In genomic region chr2:73522891-73523290, GRCm38 (mm10) we compare ENCODE assay signal across 10 mouse cellular contexts. TPM values are rescaled to one million over a fixed set of nuclear protein-coding genes. Genes with fewer than 3 reads are reported as not detected.
DNase-seq lines count a peak whose midpoint lies in the region; ATAC-seq lines count a peak whose summit lies in the region.
"Had no signal": no experiment of that assay in that cellular context is flagged by ENCODE, and none has a peak within 500 bp of the region (broad histone marks: within the 10 kb centered on the region; RNA-seq: fewer than 3 reads in every experiment).

No protein-coding gene starts in this region.

- H3K4me1 ChIP-seq in heart, embryonic 10.5 days = peaks cover 38% of the 10 kb centered on the region
- H3K4me1 ChIP-seq in lung, embryonic 15.5 days = peaks cover 28% of the 10 kb centered on the region
- H3K4me1 ChIP-seq in embryonic facial prominence, embryonic 11.5 days (ENCODE audit: control insufficient read depth, insufficient read depth, low read length) = peaks cover 3% of the 10 kb centered on the region; the same call in 1 of the 2 replicates
- H3K4me1 ChIP-seq in limb, embryonic 10.5 days = peaks cover 75% of the 10 kb centered on the region
- H3K4me1 ChIP-seq: forebrain, embryonic 15.5 days had no signal

- 57% methylated on average over 8 of the region's 8 CpGs for WGBS in heart, embryonic 10.5 days
- 53% methylated on average over 8 of the region's 8 CpGs for WGBS in lung, embryonic 15.5 days
- WGBS in embryonic facial prominence, embryonic 11.5 days = 55% methylated on average over 8 of the region's 8 CpGs
- 66% methylated on average over 8 of the region's 8 CpGs for WGBS in limb, embryonic 10.5 days

- no peaks in the 10 kb centered on the region for H3K9me3 ChIP-seq in heart, embryonic 10.5 days
- no peaks in the 10 kb centered on the region for H3K9me3 ChIP-seq in lung, embryonic 15.5 days
- no peaks in the 10 kb centered on the region for H3K9me3 ChIP-seq in embryonic facial prominence, embryonic 11.5 days (replicated peaks; ENCODE audit: control insufficient read depth, low read length)
- H3K9me3 ChIP-seq in limb, embryonic 10.5 days (replicated peaks) = no peaks in the 10 kb centered on the region
- H3K9me3 ChIP-seq: forebrain, embryonic 15.5 days had no signal

- H3K9ac ChIP-seq in lung, embryonic 15.5 days = no peak overlapping the region
- H3K9ac ChIP-seq in embryonic facial prominence, embryonic 11.5 days (replicated peaks; ENCODE audit: low read length) = no peak overlapping the region
- H3K9ac ChIP-seq: forebrain, embryonic 15.5 days had no signal

- 0 out of 2 replicates have a peak, but pooled peaks cover 2% of the 10 kb centered on the region for H3K36me3 ChIP-seq in heart, embryonic 10.5 days
- no peaks in the 10 kb centered on the region for H3K36me3 ChIP-seq in lung, embryonic 15.5 days
- no peaks in the 10 kb centered on the region for H3K36me3 ChIP-seq in embryonic facial prominence, embryonic 11.5 days (replicated peaks; ENCODE audit: control insufficient read depth, insufficient read depth, low read depth, low read length)
- peaks cover 19% of the 10 kb centered on the region for H3K36me3 ChIP-seq in limb, embryonic 10.5 days
- H3K36me3 ChIP-seq: forebrain, embryonic 15.5 days had no signal

- DNase-seq in heart, embryonic 10.5 days (ENCODE audit: low spot score) = no peak
- no peak for DNase-seq in heart, adult 18-20 months
- DNase-seq in lung, postnatal 36 days = no peak
- no peak for DNase-seq in embryonic facial prominence, embryonic 11.5 days (ENCODE audit: low spot score)
- no peak for DNase-seq in limb, embryonic 10.5 days (ENCODE audit: low spot score)
- DNase-seq in embryo, embryonic 11 days = no peak
- no peak for DNase-seq in left cerebral cortex, postnatal 10 days (ENCODE audit: extremely low spot score in 1 of 2, low spot score in 2 of 2)
- DNase-seq: layer of hippocampus, adult 9-11 months had no signal

- peak overlapping the region; percentile 74 for H3K27ac ChIP-seq in heart, embryonic 10.5 days
- peak overlapping the region; percentile 27; the same call in 1 of the 2 replicates for H3K27ac ChIP-seq in lung, embryonic 15.5 days
- H3K27ac ChIP-seq in embryonic facial prominence, embryonic 11.5 days (replicated peaks; ENCODE audit: low read depth, low read length) = 0 out of 2 replicates have a peak overlapping the region, but pooled peaks have one; percentile 25
- peak overlapping the region; percentile 77 for H3K27ac ChIP-seq in limb, embryonic 10.5 days
- H3K27ac ChIP-seq: forebrain, embryonic 15.5 days had no signal

- H3K27me3 ChIP-seq in heart, embryonic 10.5 days (ENCODE audit: insufficient read depth, poor library complexity, severe bottlenecking) = no peaks in the 10 kb centered on the region
- no peaks in the 10 kb centered on the region for H3K27me3 ChIP-seq in lung, embryonic 15.5 days
- no peaks in the 10 kb centered on the region for H3K27me3 ChIP-seq in embryonic facial prominence, embryonic 11.5 days (ENCODE audit: control insufficient read depth, insufficient read depth, low read length)
- no peaks in the 10 kb centered on the region for H3K27me3 ChIP-seq in limb, embryonic 10.5 days (ENCODE audit: low read depth, poor library complexity, severe bottlenecking)
- H3K27me3 ChIP-seq: forebrain, embryonic 15.5 days had no signal

- 0 out of 2 replicates have a peak overlapping the region, but pooled peaks have one; percentile 16 for H3K4me2 ChIP-seq in lung, embryonic 15.5 days
- H3K4me2 ChIP-seq in embryonic facial prominence, embryonic 11.5 days (ENCODE audit: low read depth, low read length) = no peak overlapping the region; the same call in 1 of the 2 replicates
- H3K4me2 ChIP-seq: forebrain, embryonic 15.5 days had no signal

- no peak for ATAC-seq in lung, embryonic 15.5 days (ENCODE audit: borderline replicate concordance, extremely low read depth, low FRiP score, low TSS enrichment)
- no peak for ATAC-seq in embryonic facial prominence, embryonic 11.5 days (replicated peaks; ENCODE audit: insufficient number of reproducible peaks, low FRiP score, low TSS enrichment, low read depth)
- ATAC-seq: forebrain, embryonic 15.5 days had no signal

- intact Hi-C loops in left cerebral cortex, postnatal 10 days (cut with DNase I) = no loop called here

- H3K4me3 ChIP-seq in heart, embryonic 10.5 days = no peak overlapping the region
- H3K4me3 ChIP-seq in lung, embryonic 15.5 days = no peak overlapping the region
- no peak overlapping the region for H3K4me3 ChIP-seq in embryonic facial prominence, embryonic 11.5 days (ENCODE audit: low read depth, low read length)
- no peak overlapping the region for H3K4me3 ChIP-seq in limb, embryonic 10.5 days
- H3K4me3 ChIP-seq: forebrain, embryonic 15.5 days had no signal

RNA-seq across cellular contexts. Expression of gene Wipf1, which starts 6.6 kb away (rescaled TPM):
- polyA plus RNA-seq in heart, embryonic 10.5 days (2016; fragmentation: Nextera tagmentation; extraction: Ambion mirVana) = 6.8 and 7.8 TPM in 2 replicates
- 10 to 100 TPM; 11.2 to 14.0 TPM for total RNA-seq in heart, adult 18-20 months (2021)
- 8.3 and 10.2 TPM in 2 replicates for polyA plus RNA-seq in lung, embryonic 15.5 days (2015; fragmentation: Nextera tagmentation; extraction: Ambion mirVana)
- polyA plus RNA-seq in embryonic facial prominence, embryonic 11.5 days (2014; fragmentation: Nextera tagmentation; extraction: Ambion mirVana) = 15.9 and 17.5 TPM in 2 replicates
- polyA plus RNA-seq in limb, embryonic 10.5 days (2016; fragmentation: Nextera tagmentation; extraction: Ambion mirVana) = 13.3 and 14.2 TPM in 2 replicates
- total RNA-seq in left cerebral cortex, postnatal 10 days (2021) = 1 to 10 TPM; 7.5 to 7.9 TPM

RNA-seq across cellular contexts. Expression of gene Chrna1, which starts 57.2 kb away (rescaled TPM):
- polyA plus RNA-seq in heart, embryonic 10.5 days (2016; fragmentation: Nextera tagmentation; extraction: Ambion mirVana) = 0.16 and 0.45 TPM in 2 replicates
- under 1 TPM in 1 of 2 experiments, not detected in 1; 0.05 TPM for total RNA-seq in heart, adult 18-20 months (2021)
- polyA plus RNA-seq in lung, embryonic 15.5 days (2015; fragmentation: Nextera tagmentation; extraction: Ambion mirVana) = 0.16 and 0.19 TPM in 2 replicates
- polyA plus RNA-seq in embryonic facial prominence, embryonic 11.5 days (2014; fragmentation: Nextera tagmentation; extraction: Ambion mirVana) = 0.88 and 1.2 TPM in 2 replicates
- 2.3 and 3.9 TPM in 2 replicates for polyA plus RNA-seq in limb, embryonic 10.5 days (2016; fragmentation: Nextera tagmentation; extraction: Ambion mirVana)
- under 1 TPM; 0.14 to 0.24 TPM for total RNA-seq in left cerebral cortex, postnatal 10 days (2021)

Comparison
In these comparisons a context has a peak if more than half of its experiments do, and no peak if none do; other contexts are left out.
1. H3K27ac ChIP-seq: peak in every context shown above with its lines; median percentile 77 in limb, embryonic 10.5 days; 74 in heart, embryonic 10.5 days; 27 in lung, embryonic 15.5 days; 25 in embryonic facial prominence, embryonic 11.5 days.